Mouse (Mus musculus): ENCODE data around the gene Gm10837. TPM values are rescaled to one million over a fixed set of nuclear protein-coding genes. Genes with fewer than 3 reads are reported as not detected.
A peak's percentile ranks its signal among the peaks of the same experiment; 100 is the strongest.

The Gm10837 gene
- 0.09 TPM in 1 of 2 replicates, not detected in the other for polyA plus RNA-seq (2015; fragmentation: Nextera tagmentation; extraction: Ambion mirVana)

- ATAC-seq (ENCODE audit: extremely low read depth, insufficient number of reproducible peaks, low FRiP score, low TSS enrichment): no peak
- 1% methylated on average over 49 of the region's 51 CpGs for WGBS
- peaks cover 85% of the 10 kb centered on the region for H3K27me3 ChIP-seq (replicated peaks)
These were observed at the start of gene Gm10837 for GRCm38 (mm10) chr14:122490441-122491328. Gene Gm10837 (plus strand): TSS chr14:122490586.

GRCm38 (mm10) chr14:122449601-122450495 is 40.5 kb upstream of the Gm10837 start:
- Histone ChIP-seq H3K36me3 (no peaks in the 10 kb centered on the region), H3K27me3 (replicated peaks) (peaks cover 94% of the 10 kb centered on the region), H3K9me3 (no peaks in the 10 kb centered on the region), H3K27ac (replicated peaks) (no peak overlapping the region), H3K4me3 (peak overlapping the region; percentile 50), H3K4me1 (peaks cover 19% of the 10 kb centered on the region), H3K4me2 (peak overlapping the region; percentile 83), H3K9ac (peak overlapping the region; percentile 24; the same call in 1 of the 2 replicates)
- no peak for ATAC-seq (ENCODE audit: extremely low read depth, insufficient number of reproducible peaks, low FRiP score, low TSS enrichment)
- WGBS: 4% methylated on average over 29 of the region's 29 CpGs

More at GRCm38 (mm10) chr14:122490441-122491328, at the start of gene Gm10837:
- Histone ChIP-seq H3K36me3 (no peaks in the 10 kb centered on the region), H3K27ac (replicated peaks) (no peak within 1 kb of the TSS), H3K9me3 (peaks cover 12% of the 10 kb centered on the region; the same call in 1 of the 2 replicates), H3K4me1 (peaks cover 11% of the 10 kb centered on the region), H3K9ac (no peak within 1 kb of the TSS), H3K4me2 (peak within 1 kb of the TSS; percentile 63), H3K4me3 (peak within 1 kb of the TSS; percentile 41)

GRCm38 (mm10) chr14:122450496-122451382 is 39.6 kb upstream of the Gm10837 start, which contains the start of gene Gm5089:
Gene Gm5089 (minus strand): TSS chr14:122451115.
- ATAC-seq (ENCODE audit: extremely low read depth, insufficient number of reproducible peaks, low FRiP score, low TSS enrichment): no peak
- WGBS: 2% methylated on average over 58 of the region's 59 CpGs
- Histone ChIP-seq H3K9me3 (no peaks in the 10 kb centered on the region), H3K27me3 (replicated peaks) (peaks cover 98% of the 10 kb centered on the region), H3K4me1 (peaks cover 19% of the 10 kb centered on the region), H3K4me2 (peak within 1 kb of the TSS; percentile 83), H3K27ac (replicated peaks) (no peak within 1 kb of the TSS), H3K36me3 (no peaks in the 10 kb centered on the region), H3K4me3 (peak within 1 kb of the TSS; percentile 50), H3K9ac (peak within 1 kb of the TSS; percentile 24)

- H3K27me3 ChIP-seq (replicated peaks): peaks cover 99% of the 10 kb centered on the region
- H3K9me3 ChIP-seq: no peaks in the 10 kb centered on the region
- H3K4me1 ChIP-seq: peaks cover 19% of the 10 kb centered on the region
- WGBS: 56% methylated on average over 5 of the region's 5 CpGs
- no peak for ATAC-seq (ENCODE audit: extremely low read depth, insufficient number of reproducible peaks, low FRiP score, low TSS enrichment)
- no peaks in the 10 kb centered on the region for H3K36me3 ChIP-seq
- no peak overlapping the region for H3K9ac ChIP-seq
- H3K4me2 ChIP-seq: peak overlapping the region; percentile 83
- H3K27ac ChIP-seq (replicated peaks): no peak overlapping the region
- H3K4me3 ChIP-seq: peak overlapping the region; percentile 50; the same call in 1 of the 2 replicates
These were observed 38.7 kb upstream of the Gm10837 start for GRCm38 (mm10) chr14:122451551-122452145.

- no peaks in the 10 kb centered on the region for H3K36me3 ChIP-seq
- no peaks in the 10 kb centered on the region for H3K9me3 ChIP-seq
- H3K4me2 ChIP-seq: peak overlapping the region; percentile 67
- H3K27me3 ChIP-seq (replicated peaks): peaks cover 87% of the 10 kb centered on the region
- ATAC-seq (ENCODE audit: extremely low read depth, insufficient number of reproducible peaks, low FRiP score, low TSS enrichment): no peak
- H3K27ac ChIP-seq (replicated peaks): no peak overlapping the region
- no peak overlapping the region for H3K4me3 ChIP-seq
- WGBS: 54% methylated on average over 13 of the region's 13 CpGs
- peaks cover 19% of the 10 kb centered on the region for H3K4me1 ChIP-seq
- H3K9ac ChIP-seq: no peak overlapping the region
These were observed 37.5 kb upstream of the Gm10837 start for GRCm38 (mm10) chr14:122452701-122453387.

- Histone ChIP-seq H3K27me3 (replicated peaks) (peaks cover 83% of the 10 kb centered on the region), H3K36me3 (no peaks in the 10 kb centered on the region), H3K9ac (peak overlapping the region; percentile 28; the same call in 1 of the 2 replicates), H3K4me2 (peak overlapping the region; percentile 67), H3K27ac (replicated peaks) (no peak overlapping the region), H3K4me3 (peak overlapping the region; percentile 42), H3K4me1 (peaks cover 19% of the 10 kb centered on the region), H3K9me3 (no peaks in the 10 kb centered on the region)
- ATAC-seq (ENCODE audit: extremely low read depth, insufficient number of reproducible peaks, low FRiP score, low TSS enrichment): no peak
- 10% methylated on average over 32 of the region's 32 CpGs for WGBS
These were observed 36.9 kb upstream of the Gm10837 start for GRCm38 (mm10) chr14:122453388-122453995.

GRCm38 (mm10) chr14:122453996-122454738 is 36.2 kb upstream of the Gm10837 start:
- H3K27me3 ChIP-seq (replicated peaks): peaks cover 80% of the 10 kb centered on the region
- H3K4me1 ChIP-seq: peaks cover 19% of the 10 kb centered on the region
- peak overlapping the region; percentile 67 for H3K4me2 ChIP-seq
- H3K27ac ChIP-seq (replicated peaks): no peak overlapping the region
- WGBS: 22% methylated on average over 12 of the region's 12 CpGs
- no peaks in the 10 kb centered on the region for H3K9me3 ChIP-seq
- ATAC-seq (ENCODE audit: extremely low read depth, insufficient number of reproducible peaks, low FRiP score, low TSS enrichment): no peak
- H3K9ac ChIP-seq: peak overlapping the region; percentile 28; the same call in 1 of the 2 replicates
- H3K36me3 ChIP-seq: no peaks in the 10 kb centered on the region
- peak overlapping the region; percentile 42 for H3K4me3 ChIP-seq

GRCm38 (mm10) chr14:122454901-122455561 is 35.4 kb upstream of the Gm10837 start:
- no peaks in the 10 kb centered on the region for H3K9me3 ChIP-seq
- H3K4me2 ChIP-seq: no peak overlapping the region
- peaks cover 19% of the 10 kb centered on the region for H3K4me1 ChIP-seq
- H3K27ac ChIP-seq (replicated peaks): no peak overlapping the region
- H3K9ac ChIP-seq: no peak overlapping the region
- ATAC-seq (ENCODE audit: extremely low read depth, insufficient number of reproducible peaks, low FRiP score, low TSS enrichment): no peak
- H3K4me3 ChIP-seq: no peak overlapping the region
- WGBS: 67% methylated on average over 10 of the region's 10 CpGs
- H3K36me3 ChIP-seq: no peaks in the 10 kb centered on the region
- peaks cover 79% of the 10 kb centered on the region for H3K27me3 ChIP-seq (replicated peaks)

- WGBS: 73% methylated on average over 4 of the region's 4 CpGs
- no peaks in the 10 kb centered on the region for H3K9me3 ChIP-seq
- H3K4me3 ChIP-seq: no peak overlapping the region
- peaks cover 13% of the 10 kb centered on the region for H3K4me1 ChIP-seq
- peaks cover 79% of the 10 kb centered on the region for H3K27me3 ChIP-seq (replicated peaks)
- ATAC-seq (ENCODE audit: extremely low read depth, insufficient number of reproducible peaks, low FRiP score, low TSS enrichment): no peak
- H3K9ac ChIP-seq: no peak overlapping the region
- no peak overlapping the region for H3K27ac ChIP-seq (replicated peaks)
- no peaks in the 10 kb centered on the region for H3K36me3 ChIP-seq
- H3K4me2 ChIP-seq: no peak overlapping the region
These were observed 34.8 kb upstream of the Gm10837 start for GRCm38 (mm10) chr14:122455562-122455958.
